ENCODE assay signal across 9 mouse cellular contexts in the genomic region with DNA sequence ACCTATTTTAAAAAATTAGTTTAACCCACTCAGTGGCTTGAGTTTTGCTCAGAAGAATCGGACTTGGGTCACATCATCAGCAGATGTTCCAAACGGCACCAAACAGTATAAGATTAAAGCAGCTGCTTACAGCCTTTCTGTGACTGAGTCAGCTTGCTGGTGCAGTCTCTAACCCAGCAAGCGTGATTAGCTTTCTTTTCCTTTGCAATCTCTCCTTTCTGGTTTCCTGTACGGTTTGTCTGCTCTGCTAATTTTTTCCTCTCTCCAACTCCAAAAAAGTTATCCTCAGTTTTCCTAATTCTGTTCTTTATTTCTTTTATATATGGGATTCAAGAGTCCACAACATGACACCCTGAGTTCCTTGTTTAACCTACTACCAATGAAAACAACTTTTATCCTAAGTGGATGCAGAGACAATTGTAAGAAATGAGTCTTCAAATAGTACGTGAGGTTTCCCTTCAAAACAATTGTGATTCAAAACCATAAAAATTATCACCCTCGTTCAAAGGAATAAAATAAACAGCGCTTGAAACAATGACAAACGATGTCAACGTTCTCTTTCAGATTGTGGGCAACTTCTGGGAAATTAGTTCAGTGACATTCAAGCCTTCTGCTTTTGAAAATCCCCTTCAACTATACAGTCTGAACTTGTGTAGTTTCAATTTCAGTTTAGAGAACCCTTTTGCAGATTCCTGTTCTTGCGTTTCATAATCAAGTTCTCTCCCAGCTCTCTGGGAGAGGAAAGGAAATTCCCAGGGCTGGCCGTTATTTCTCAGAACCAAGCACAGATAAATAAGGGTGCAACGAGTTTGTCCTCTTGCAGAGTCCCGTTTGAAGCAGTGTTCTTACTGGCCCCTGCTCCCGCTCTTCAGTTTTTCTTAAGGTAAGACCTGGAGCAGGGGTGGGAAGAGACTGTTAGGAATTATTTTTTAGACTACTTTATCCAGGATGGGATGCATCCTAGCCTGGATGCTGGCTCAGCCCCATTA. TPM values are rescaled to one million over a fixed set of nuclear protein-coding genes. Genes with fewer than 3 reads are reported as not detected.
A peak's percentile ranks its signal among the peaks of the same experiment; 100 is the strongest.
DNase-seq lines count a peak whose midpoint lies in the region; ATAC-seq and TF ChIP-seq lines count a peak whose summit lies in the region.
"Had no signal": no experiment of that assay in that cellular context is flagged by ENCODE, and none has a peak within 500 bp of the region (broad histone marks: within the 10 kb centered on the region; RNA-seq: fewer than 3 reads in every experiment).

No protein-coding gene starts in this region.

- 0 out of 2 replicates have a peak overlapping the region, but pooled peaks have one; percentile 1 for H3K27ac ChIP-seq in thymus, adult 2 months (ENCODE audit: control insufficient read depth, insufficient read depth, low read length)
- no peak overlapping the region for H3K27ac ChIP-seq in heart, embryonic 11.5 days (ENCODE audit: low read depth, low read length)
- no peak overlapping the region for H3K27ac ChIP-seq in liver, embryonic 12.5 days
- H3K27ac ChIP-seq: embryonic facial prominence, embryonic 12.5 days had no signal

- no peaks in the 10 kb centered on the region for H3K27me3 ChIP-seq in thymus, adult 2 months (ENCODE audit: control insufficient read depth, insufficient read depth, low read length)
- no peaks in the 10 kb centered on the region for H3K27me3 ChIP-seq in heart, embryonic 11.5 days (ENCODE audit: control insufficient read depth, insufficient read depth, low read length)
- no peaks in the 10 kb centered on the region for H3K27me3 ChIP-seq in liver, embryonic 12.5 days (replicated peaks)
- H3K27me3 ChIP-seq: embryonic facial prominence, embryonic 12.5 days had no signal

- no peak for TF ChIP-seq POLR2A in thymus, adult 2 months (IDR thresholded peaks at IDR 0.05; ENCODE audit: control insufficient read depth, extremely low read depth, insufficient read depth, low read length, poor library complexity)

- H3K9me3 ChIP-seq in heart, embryonic 11.5 days (replicated peaks; ENCODE audit: control insufficient read depth, low read length), result no peaks in the 10 kb centered on the region
- no peaks in the 10 kb centered on the region for H3K9me3 ChIP-seq in liver, embryonic 12.5 days (replicated peaks)
- H3K9me3 ChIP-seq: embryonic facial prominence, embryonic 12.5 days had no signal

- no peak overlapping the region for H3K9ac ChIP-seq in heart, embryonic 11.5 days (ENCODE audit: low read depth, low read length)
- no peak overlapping the region for H3K9ac ChIP-seq in liver, embryonic 12.5 days
- H3K9ac ChIP-seq: embryonic facial prominence, embryonic 12.5 days had no signal

- peaks cover 8% of the 10 kb centered on the region for H3K4me1 ChIP-seq in thymus, adult 2 months (replicated peaks; ENCODE audit: control insufficient read depth, insufficient read depth, low read length)
- H3K4me1 ChIP-seq in heart, embryonic 11.5 days (ENCODE audit: control insufficient read depth, insufficient read depth, low read length), result no peaks in the 10 kb centered on the region
- no peaks in the 10 kb centered on the region for H3K4me1 ChIP-seq in liver, embryonic 12.5 days

- no peak for TF ChIP-seq CTCF in thymus, adult 2 months (IDR thresholded peaks at IDR 0.05; ENCODE audit: borderline replicate concordance, control insufficient read depth, extremely low read depth, insufficient read depth, low read length, poor library complexity)

- H3K4me3 ChIP-seq in thymus, adult 2 months (ENCODE audit: control insufficient read depth, insufficient read depth, low read length), result peak overlapping the region; percentile 38
- H3K4me3 ChIP-seq in heart, embryonic 11.5 days (ENCODE audit: low read depth, low read length), result no peak overlapping the region
- 0 out of 2 replicates have a peak overlapping the region, but pooled peaks have one; percentile 5 for H3K4me3 ChIP-seq in liver, embryonic 12.5 days
- H3K4me3 ChIP-seq: embryonic facial prominence, embryonic 12.5 days had no signal

- WGBS in thymus, adult 2 months, result 1% methylated on average over 14 of the region's 14 CpGs
- 49% methylated on average over 14 of the region's 14 CpGs for WGBS in heart, embryonic 11.5 days (ENCODE audit: insufficient replicate concordance)
- 47% methylated on average over 14 of the region's 14 CpGs for WGBS in liver, embryonic 12.5 days (ENCODE audit: insufficient replicate concordance)

- peak; percentile 26 for DNase-seq in thymus, adult 2 months
- DNase-seq in thymus, postnatal 10 days (ENCODE audit: low spot score in 2 of 2), result no peak
- DNase-seq in skeletal muscle tissue, adult 2 months (ENCODE audit: low read depth, low spot score), result peak; percentile 25
- no peak for DNase-seq in frontal cortex, postnatal 25 days (ENCODE audit: low spot score in 2 of 2)
- no peak for DNase-seq in left cerebral cortex, postnatal 4 days
- no peak for DNase-seq in testis, postnatal 14 days (ENCODE audit: low spot score)

- intact Hi-C loops in left cerebral cortex, postnatal 4 days (cut with DNase I), result no loop called here

- H3K36me3 ChIP-seq in thymus, adult 2 months (ENCODE audit: control insufficient read depth, insufficient read depth, low read length), result no peaks in the 10 kb centered on the region
- H3K36me3 ChIP-seq in heart, embryonic 11.5 days (ENCODE audit: control insufficient read depth, insufficient read depth, low read length), result no peaks in the 10 kb centered on the region
- no peaks in the 10 kb centered on the region for H3K36me3 ChIP-seq in liver, embryonic 12.5 days
- H3K36me3 ChIP-seq: embryonic facial prominence, embryonic 12.5 days had no signal

- peak overlapping the region; percentile 38 for H3K4me2 ChIP-seq in heart, embryonic 11.5 days
- H3K4me2 ChIP-seq in liver, embryonic 12.5 days, result peak overlapping the region; percentile 37
- H3K4me2 ChIP-seq: embryonic facial prominence, embryonic 12.5 days had no signal

- ATAC-seq in heart, embryonic 11.5 days (replicated peaks; ENCODE audit: insufficient number of reproducible peaks, low FRiP score, low TSS enrichment), result no peak
- no peak for ATAC-seq in liver, embryonic 12.5 days

RNA-seq across cellular contexts. Expression of gene Gbp5, which starts 2.6 kb away (rescaled TPM):
- polyA plus RNA-seq in thymus, adult 2 months (2012; rRNA removed), result 3.7 and 4.2 TPM in 2 replicates
- polyA plus RNA-seq in heart, embryonic 11.5 days (2014; fragmentation: Nextera tagmentation; extraction: Ambion mirVana), result not detected in 2 replicates
- polyA plus RNA-seq in liver, embryonic 12.5 days (2016; fragmentation: Nextera tagmentation; extraction: Ambion mirVana), result 0.17 TPM in 1 of 2 replicates, not detected in the other
- total RNA-seq in left cerebral cortex, postnatal 4 days (2021), result 1 to 10 TPM; 1.2 to 1.4 TPM

RNA-seq across cellular contexts. Expression of gene Gbp7, which starts 33.7 kb away (rescaled TPM):
- polyA plus RNA-seq in thymus, adult 2 months (2012; rRNA removed), result 5.1 and 6.6 TPM in 2 replicates
- polyA plus RNA-seq in heart, embryonic 11.5 days (2014; fragmentation: Nextera tagmentation; extraction: Ambion mirVana), result 0.94 and 1.1 TPM in 2 replicates
- 2.1 and 2.4 TPM in 2 replicates for polyA plus RNA-seq in liver, embryonic 12.5 days (2016; fragmentation: Nextera tagmentation; extraction: Ambion mirVana)
- total RNA-seq in left cerebral cortex, postnatal 4 days (2021), result 1 to 10 TPM; 2.5 to 2.8 TPM

Comparison
In these comparisons a context has a peak if more than half of its experiments do, and no peak if none do; other contexts are left out.
1. DNase-seq: peak in thymus, adult 2 months (single experiment) and skeletal muscle tissue, adult 2 months (single experiment); none in thymus, postnatal 10 days (0 of 2), frontal cortex, postnatal 25 days (0 of 2), left cerebral cortex, postnatal 4 days (single experiment) and testis, postnatal 14 days (single experiment).